ENCODE assay signal across 12 mouse cellular contexts in the genomic region with DNA sequence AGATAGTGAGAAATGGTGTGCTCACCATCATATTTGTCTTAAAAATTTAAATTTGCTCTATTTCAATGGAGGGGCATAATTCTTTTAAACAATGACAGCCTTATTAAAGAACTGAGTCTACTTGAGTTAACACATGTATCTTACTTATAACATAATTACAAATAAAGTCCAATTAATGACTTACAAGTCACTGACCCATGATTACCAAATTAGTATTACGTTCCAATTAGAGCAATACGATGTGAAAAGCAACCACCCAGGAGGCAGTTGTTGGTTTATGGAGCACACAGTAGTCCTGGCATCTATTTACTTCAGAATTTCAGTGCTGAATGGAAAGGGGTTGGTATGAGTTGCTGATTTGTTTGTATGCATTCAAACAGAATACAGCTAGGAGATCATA.
"Had no signal": no experiment of that assay in that cellular context is flagged by ENCODE, and none has a peak within 500 bp of the region (broad histone marks: within the 10 kb centered on the region; RNA-seq: fewer than 3 reads in every experiment).

No protein-coding gene starts in this region.

- DNase-seq: left cerebral cortex, postnatal 4 days; liver; liver, embryonic 13.5 days; liver, postnatal 0 days; lung, adult 18-20 months; lung, adult 2 months; lung, embryonic 14.5 days; lung, postnatal 10 days; lung, postnatal 14 days; lung, postnatal 36 days; lung, postnatal 4 days; midbrain, embryonic 14.5 days had no signal
